Mouse (Mus musculus) urinary bladder, postnatal 10 days (tissue): Measurements from ENCODE around the gene Steap1.

ENCODE experiments used
- DNase-seq: peaks from one replicate; pipeline ENCODE4 v3.0.0; 2022; ENCODE audit warnings: low spot score

Steap1 gene

GRCm38 (mm10) chr5:5748866-5749682 is at the start of gene Steap1:
Steap1 (minus strand) TSS chr5:5749326.
- DNase-seq = peak; percentile 83

- no peak for DNase-seq
Measured at GRCm38 (mm10) chr5:5787106-5787505, 38.0 kb upstream of the Steap1 start.

- DNase-seq = no peak
Measured at GRCm38 (mm10) chr5:5756392-5757019, 7.4 kb upstream of the Steap1 start.

- DNase-seq = no peak
Measured at GRCm38 (mm10) chr5:5755039-5755438, 5.9 kb upstream of the Steap1 start.

- no peak for DNase-seq
Measured at GRCm38 (mm10) chr5:5749772-5750222, 671 bp upstream of the Steap1 start.

- DNase-seq = no peak
Measured at GRCm38 (mm10) chr5:5734445-5734844, 14.7 kb downstream of the Steap1 start.

GRCm38 (mm10) chr5:5732858-5733257 is 16.3 kb downstream of the Steap1 start:
- no peak for DNase-seq

- no peak for DNase-seq
Measured at GRCm38 (mm10) chr5:5732208-5732607, 16.9 kb downstream of the Steap1 start.

- DNase-seq = no peak
Measured at GRCm38 (mm10) chr5:5729904-5730303, 19.2 kb downstream of the Steap1 start.

GRCm38 (mm10) chr5:5722217-5722616 is 26.9 kb downstream of the Steap1 start:
- DNase-seq = no peak

- DNase-seq = no peak
Measured at GRCm38 (mm10) chr5:5711032-5711431, 38.1 kb downstream of the Steap1 start.

- DNase-seq = no peak
Measured at GRCm38 (mm10) chr5:5707341-5708278, 41.5 kb downstream of the Steap1 start.

- no peak for DNase-seq
Measured at GRCm38 (mm10) chr5:5705019-5705418, 44.1 kb downstream of the Steap1 start.

- DNase-seq = no peak
Measured at GRCm38 (mm10) chr5:5700386-5700785, 48.7 kb downstream of the Steap1 start.

- DNase-seq = no peak
Measured at GRCm38 (mm10) chr5:5698830-5699229, 50.3 kb downstream of the Steap1 start.

GRCm38 (mm10) chr5:5695401-5695942 is 53.7 kb downstream of the Steap1 start:
- DNase-seq = no peak

- DNase-seq = no peak
Measured at GRCm38 (mm10) chr5:5693956-5694653, 55.0 kb downstream of the Steap1 start, which contains the start of gene Steap2. Steap2 (minus strand) TSS chr5:5694578.

GRCm38 (mm10) chr5:5693541-5693955 is 55.6 kb downstream of the Steap1 start:
- DNase-seq = no peak

GRCm38 (mm10) chr5:5692167-5692738 is 56.9 kb downstream of the Steap1 start:
- no peak for DNase-seq

- DNase-seq = no peak
Measured at GRCm38 (mm10) chr5:5688945-5689540, 60.1 kb downstream of the Steap1 start.
